Mouse (Mus musculus): Measurements from ENCODE around the gene Stat2. TPM values are rescaled to one million over a fixed set of nuclear protein-coding genes. Genes with fewer than 3 reads are reported as not detected.
"Not testable (repeated sequence)": the region's sequence is repeated elsewhere in the genome, so short reads cannot be mapped to it uniquely, and the experiment has no call there.

Stat2 gene
- polyA plus RNA-seq, 1 experiment from 2014 or later: 14.0 TPM

- H3K4me1 ChIP-seq; H3K4me2 ChIP-seq; H3K9ac ChIP-seq; ATAC-seq (ENCODE audit: borderline replicate concordance, extremely low read depth, low FRiP score, low TSS enrichment); H3K4me3 ChIP-seq; H3K9me3 ChIP-seq; H3K27me3 ChIP-seq; H3K36me3 ChIP-seq; H3K27ac ChIP-seq: not testable (repeated sequence)
- WGBS: 74% methylated on average over 7 of the region's 7 CpGs
Measured at GRCm38 (mm10) chr10:128260376-128260775, 10.0 kb upstream of the Stat2 start.

- H3K4me1 ChIP-seq: no peaks in the 10 kb centered on the region
- no peaks in the 10 kb centered on the region for H3K9me3 ChIP-seq
- no peak overlapping the region for H3K27ac ChIP-seq
- no peak overlapping the region for H3K4me2 ChIP-seq
- 72% methylated on average over 22 of the region's 22 CpGs for WGBS
- ATAC-seq (ENCODE audit: borderline replicate concordance, extremely low read depth, low FRiP score, low TSS enrichment): no peak
- no peaks in the 10 kb centered on the region for H3K36me3 ChIP-seq
- H3K27me3 ChIP-seq: no peaks in the 10 kb centered on the region
- no peak overlapping the region for H3K4me3 ChIP-seq
- H3K9ac ChIP-seq: no peak overlapping the region
Measured at GRCm38 (mm10) chr10:128262300-128262699, 8.1 kb upstream of the Stat2 start.

- H3K9me3 ChIP-seq: no peaks in the 10 kb centered on the region
- H3K4me3 ChIP-seq: no peak overlapping the region
- H3K4me2 ChIP-seq: no peak overlapping the region
- no peak for ATAC-seq (ENCODE audit: borderline replicate concordance, extremely low read depth, low FRiP score, low TSS enrichment)
- WGBS: 73% methylated on average over 6 of the region's 6 CpGs
- H3K36me3 ChIP-seq: no peaks in the 10 kb centered on the region
- no peak overlapping the region for H3K27ac ChIP-seq
- no peaks in the 10 kb centered on the region for H3K27me3 ChIP-seq
- H3K4me1 ChIP-seq: no peaks in the 10 kb centered on the region
- no peak overlapping the region for H3K9ac ChIP-seq
Measured at GRCm38 (mm10) chr10:128263393-128264310, 6.7 kb upstream of the Stat2 start.

DNA sequence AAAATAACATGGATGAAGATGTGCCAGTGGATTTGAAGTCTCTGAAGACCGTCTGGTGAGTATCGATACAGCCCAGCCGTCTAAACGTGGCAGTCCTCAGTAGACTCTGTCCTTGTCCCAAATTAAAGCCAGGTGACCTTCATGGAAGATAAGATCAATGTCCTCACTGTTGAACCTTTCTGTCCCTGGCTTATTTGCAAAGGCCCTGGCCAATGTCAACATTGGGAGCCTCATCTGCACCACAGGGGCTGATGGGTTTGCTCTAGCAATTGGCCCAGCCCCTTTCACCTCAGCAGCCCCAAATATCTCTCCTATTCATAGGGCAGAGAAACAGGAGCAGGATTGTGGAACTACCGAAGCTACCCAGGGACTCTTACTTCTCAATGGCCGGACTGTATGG, 2.0 kb upstream of the Stat2 start, which contains the start of gene Apof:
Gene Apof (plus strand): TSS at position 301 of the 400 bp plus-strand sequence.
- no peak within 1 kb of the TSS for H3K9ac ChIP-seq

DNA sequence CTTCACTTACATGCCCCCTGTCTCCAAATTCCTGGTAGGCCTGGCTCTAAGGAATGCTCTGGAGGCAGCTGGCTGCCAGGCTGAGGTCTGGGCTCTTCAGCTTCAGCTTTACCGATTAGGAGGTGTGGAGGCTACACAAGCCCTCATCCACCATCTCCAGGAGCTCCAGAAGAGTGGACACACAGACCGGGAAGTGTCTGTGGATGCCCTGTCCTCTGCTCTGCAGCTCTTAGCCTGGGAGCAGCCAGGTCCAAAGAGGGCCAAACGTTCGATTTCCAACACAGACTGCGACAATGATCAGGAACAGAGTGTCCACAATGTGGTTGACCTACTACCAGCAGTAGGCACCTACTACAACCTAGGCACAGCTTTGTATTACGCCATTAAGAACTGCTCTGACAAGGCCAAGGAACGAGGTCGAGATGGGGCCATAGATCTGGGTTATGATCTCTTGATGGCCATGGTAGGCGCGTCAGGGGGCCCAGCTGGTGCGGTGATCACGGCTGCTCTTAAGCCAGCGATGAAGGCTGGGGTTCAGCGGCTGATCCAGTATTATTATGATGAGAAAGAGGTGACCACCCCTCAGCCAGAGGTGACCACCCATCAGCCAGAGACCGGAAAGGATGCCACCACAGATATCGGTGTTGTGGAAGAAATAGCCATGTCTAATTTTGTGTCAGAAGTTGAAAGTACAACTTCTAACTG, 1.0 kb upstream of the Stat2 start:
- no peak for ATAC-seq (ENCODE audit: borderline replicate concordance, extremely low read depth, low FRiP score, low TSS enrichment)
- no peak overlapping the region for H3K27ac ChIP-seq
- peak overlapping the region; percentile 65; the same call in 1 of the 2 replicates for H3K4me2 ChIP-seq
- H3K4me3 ChIP-seq: peak overlapping the region; percentile 72
- no peak overlapping the region for H3K9ac ChIP-seq
- WGBS: 88% methylated on average over 16 of the region's 16 CpGs
- peaks cover 14% of the 10 kb centered on the region; the same call in 1 of the 2 replicates for H3K4me1 ChIP-seq
- H3K27me3 ChIP-seq: no peaks in the 10 kb centered on the region
- no peaks in the 10 kb centered on the region for H3K36me3 ChIP-seq
- H3K9me3 ChIP-seq: no peaks in the 10 kb centered on the region

More for the DNA sequence above, 2.0 kb upstream of the Stat2 start, which contains the start of gene Apof:
- H3K4me1 ChIP-seq: peaks cover 14% of the 10 kb centered on the region; the same call in 1 of the 2 replicates
- no peak for ATAC-seq (ENCODE audit: borderline replicate concordance, extremely low read depth, low FRiP score, low TSS enrichment)
- H3K36me3 ChIP-seq: no peaks in the 10 kb centered on the region
- WGBS: 61% methylated on average over 6 of the region's 6 CpGs
- H3K4me3 ChIP-seq: 0 out of 2 replicates have a peak within 1 kb of the TSS, but pooled peaks have one; percentile 72
- H3K27ac ChIP-seq: no peak within 1 kb of the TSS
- no peak within 1 kb of the TSS for H3K4me2 ChIP-seq
- H3K9me3 ChIP-seq: no peaks in the 10 kb centered on the region
- H3K27me3 ChIP-seq: no peaks in the 10 kb centered on the region

- Histone ChIP-seq H3K9ac (peak overlapping the region; percentile 68), H3K4me3 (peak overlapping the region; percentile 72), H3K9me3 (no peaks in the 10 kb centered on the region), H3K4me2 (peak overlapping the region; percentile 65), H3K27me3 (no peaks in the 10 kb centered on the region), H3K27ac (peak overlapping the region; percentile 54; the same call in 1 of the 2 replicates), H3K36me3 (no peaks in the 10 kb centered on the region), H3K4me1 (peaks cover 14% of the 10 kb centered on the region; the same call in 1 of the 2 replicates)
- WGBS: 35% methylated on average over 7 of the region's 7 CpGs
- ATAC-seq (ENCODE audit: borderline replicate concordance, extremely low read depth, low FRiP score, low TSS enrichment): no peak
Measured at GRCm38 (mm10) chr10:128270866-128271265, 507 bp downstream of the Stat2 start.

DNA sequence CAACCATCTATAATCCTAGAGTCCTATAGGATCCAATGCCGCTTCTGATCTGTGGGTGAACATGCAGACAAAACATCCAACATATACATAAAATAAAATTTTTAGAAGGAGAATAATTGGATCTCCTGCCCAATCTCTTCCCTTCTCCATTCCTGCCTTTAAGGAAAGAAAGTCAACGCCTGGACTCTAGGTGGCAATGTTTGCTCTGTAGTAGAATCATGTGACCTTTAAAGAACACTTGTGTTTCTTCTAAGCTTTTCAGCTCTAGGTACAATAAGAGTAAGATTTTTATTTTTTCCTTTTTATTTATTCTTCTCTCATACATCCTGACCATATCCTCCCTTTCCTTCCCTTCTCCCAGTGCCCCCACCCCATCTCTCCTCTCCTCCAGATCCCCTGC, 1.5 kb downstream of the Stat2 start:
- Histone ChIP-seq H3K4me2 (no peak overlapping the region), H3K4me3 (no peak overlapping the region), H3K4me1 (peaks cover 14% of the 10 kb centered on the region; the same call in 1 of the 2 replicates), H3K9ac (no peak overlapping the region), H3K36me3 (no peaks in the 10 kb centered on the region), H3K27ac (no peak overlapping the region), H3K9me3 (no peaks in the 10 kb centered on the region), H3K27me3 (no peaks in the 10 kb centered on the region)
- WGBS: 60% methylated on average over 2 of the region's 2 CpGs
- no peak for ATAC-seq (ENCODE audit: borderline replicate concordance, extremely low read depth, low FRiP score, low TSS enrichment)

- H3K4me1 ChIP-seq: peaks cover 14% of the 10 kb centered on the region; the same call in 1 of the 2 replicates
- not testable (repeated sequence) for H3K4me3 ChIP-seq; H3K27ac ChIP-seq; H3K36me3 ChIP-seq; H3K9me3 ChIP-seq; H3K27me3 ChIP-seq; H3K9ac ChIP-seq; H3K4me2 ChIP-seq; ATAC-seq (ENCODE audit: borderline replicate concordance, extremely low read depth, low FRiP score, low TSS enrichment)
- WGBS: 76% methylated on average over 7 of the region's 7 CpGs
Measured at GRCm38 (mm10) chr10:128272819-128273439, 2.6 kb downstream of the Stat2 start.

- not testable (repeated sequence) for H3K4me1 ChIP-seq; H3K4me2 ChIP-seq; ATAC-seq (ENCODE audit: borderline replicate concordance, extremely low read depth, low FRiP score, low TSS enrichment); H3K27me3 ChIP-seq; H3K9ac ChIP-seq; H3K9me3 ChIP-seq; H3K27ac ChIP-seq; H3K36me3 ChIP-seq; H3K4me3 ChIP-seq
- 83% methylated on average over 1 of the region's 1 CpGs for WGBS
Measured at GRCm38 (mm10) chr10:128275374-128275773, 5.0 kb downstream of the Stat2 start.

DNA sequence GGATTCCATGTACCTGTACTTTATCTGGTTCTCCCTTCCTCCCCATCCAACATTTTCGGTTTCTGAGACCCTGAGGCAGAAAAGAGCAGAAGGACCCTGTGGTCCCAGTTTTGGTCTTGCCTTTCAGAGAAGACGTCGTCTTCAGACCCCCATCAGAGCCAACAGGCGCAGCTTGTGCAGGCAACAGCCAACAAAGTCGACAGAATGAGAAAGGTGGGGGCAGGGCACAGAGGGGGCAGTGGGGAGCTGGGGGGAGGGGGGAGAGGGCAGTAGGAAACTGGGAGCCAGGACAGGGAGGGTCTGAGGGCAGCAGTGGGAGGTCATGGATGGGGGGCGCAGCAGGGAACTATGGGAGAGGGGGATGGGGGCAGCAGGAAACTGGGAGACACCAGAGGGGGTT, 7.8 kb downstream of the Stat2 start:
- H3K36me3 ChIP-seq: peaks cover 22% of the 10 kb centered on the region
- WGBS: 64% methylated on average over 6 of the region's 6 CpGs
- H3K27me3 ChIP-seq: no peaks in the 10 kb centered on the region
- no peak overlapping the region for H3K4me3 ChIP-seq
- H3K9me3 ChIP-seq: no peaks in the 10 kb centered on the region
- H3K4me2 ChIP-seq: no peak overlapping the region
- no peak overlapping the region for H3K9ac ChIP-seq
- H3K4me1 ChIP-seq: no peaks in the 10 kb centered on the region
- no peak overlapping the region for H3K27ac ChIP-seq
- no peak for ATAC-seq (ENCODE audit: borderline replicate concordance, extremely low read depth, low FRiP score, low TSS enrichment)

- no peak for ATAC-seq (ENCODE audit: borderline replicate concordance, extremely low read depth, low FRiP score, low TSS enrichment)
- H3K27me3 ChIP-seq: no peaks in the 10 kb centered on the region
- 80% methylated on average over 6 of the region's 6 CpGs for WGBS
- H3K4me3 ChIP-seq: no peak overlapping the region
- no peak overlapping the region for H3K27ac ChIP-seq
- no peak overlapping the region for H3K4me2 ChIP-seq
- H3K9ac ChIP-seq: no peak overlapping the region
- no peaks in the 10 kb centered on the region for H3K4me1 ChIP-seq
- H3K36me3 ChIP-seq: peaks cover 45% of the 10 kb centered on the region
- no peaks in the 10 kb centered on the region for H3K9me3 ChIP-seq
Measured at GRCm38 (mm10) chr10:128280943-128281342, 10.6 kb downstream of the Stat2 start.

All from lung, embryonic 15.5 days (tissue).